Mouse (Mus musculus) kidney, embryonic 15.5 days (tissue): ENCODE data around the gene Trpv2. TPM values are rescaled to one million over a fixed set of nuclear protein-coding genes. Genes with fewer than 3 reads are reported as not detected.
"Not testable (repeated sequence)": the region's sequence is repeated elsewhere in the genome, so short reads cannot be mapped to it uniquely, and the experiment has no call there.

Source experiments
- ATAC-seq: fragments of 200-750 bp; cut with Nextera tagmentation; replicated peaks from 2 replicates; pipeline ENCODE4 v1.8.0; 2017; ENCODE audit warnings: moderate TSS enrichment; ENCODE audit not compliant: low FRiP score
- H3K27ac ChIP-seq: fragments of 300-500 bp; sonication (generic); 2 replicates; pipeline ENCODE4 v1.5.1; 2015; ENCODE audit warnings: mild to moderate bottlenecking, inconsistent platforms
- H3K27me3 ChIP-seq: fragments of 300-500 bp; sonication (generic); 2 replicates; pipeline ENCODE4 v1.6.1; 2015; ENCODE audit warnings: inconsistent platforms
- H3K36me3 ChIP-seq: fragments of 300-500 bp; sonication (generic); 2 replicates; pipeline ENCODE4 v1.6.1; 2015; ENCODE audit warnings: inconsistent platforms
- H3K4me1 ChIP-seq: fragments of 300-500 bp; sonication (generic); 2 replicates; pipeline ENCODE4 v1.6.1; 2015; ENCODE audit warnings: inconsistent platforms
- H3K4me2 ChIP-seq: fragments of 300-500 bp; sonication (generic); 2 replicates; pipeline ENCODE4 v1.6.1; 2015; ENCODE audit warnings: moderate library complexity, mild to moderate bottlenecking, inconsistent platforms
- H3K4me3 ChIP-seq: fragments of 300-500 bp; sonication (generic); replicated peaks from 2 replicates; pipeline ENCODE4 v1.5.1; 2015; ENCODE audit warnings: mild to moderate bottlenecking, inconsistent platforms
- H3K9ac ChIP-seq: fragments of 300-500 bp; sonication (generic); 2 replicates; pipeline ENCODE4 v1.6.1; 2015; ENCODE audit warnings: mild to moderate bottlenecking, inconsistent platforms
- H3K9me3 ChIP-seq: fragments of 300-500 bp; sonication (generic); replicated peaks from 2 replicates; pipeline ENCODE4 v1.6.1; 2016; ENCODE audit warnings: inconsistent platforms
- WGBS: fragments of 180-500 bp; shearing (Covaris S2); methylation state at CpG from one replicate; pipeline ENCODE4 v1.1.7; 2015; ENCODE audit warnings: mixed read lengths; 5-methylcytosine and 5-hydroxymethylcytosine counted together
- polyA plus RNA-seq: library from polyadenylated mRNA; unstranded; fragments of >200 nt; fragmentation: Nextera tagmentation; extraction: Ambion mirVana; gene quantifications from 2 replicates; pipeline ENCODE4 v1.2.1, GENCODE M21; 2015

Gene Trpv2
- polyA plus RNA-seq, 1 experiment from 2014 or later: 6.4 TPM

DNA sequence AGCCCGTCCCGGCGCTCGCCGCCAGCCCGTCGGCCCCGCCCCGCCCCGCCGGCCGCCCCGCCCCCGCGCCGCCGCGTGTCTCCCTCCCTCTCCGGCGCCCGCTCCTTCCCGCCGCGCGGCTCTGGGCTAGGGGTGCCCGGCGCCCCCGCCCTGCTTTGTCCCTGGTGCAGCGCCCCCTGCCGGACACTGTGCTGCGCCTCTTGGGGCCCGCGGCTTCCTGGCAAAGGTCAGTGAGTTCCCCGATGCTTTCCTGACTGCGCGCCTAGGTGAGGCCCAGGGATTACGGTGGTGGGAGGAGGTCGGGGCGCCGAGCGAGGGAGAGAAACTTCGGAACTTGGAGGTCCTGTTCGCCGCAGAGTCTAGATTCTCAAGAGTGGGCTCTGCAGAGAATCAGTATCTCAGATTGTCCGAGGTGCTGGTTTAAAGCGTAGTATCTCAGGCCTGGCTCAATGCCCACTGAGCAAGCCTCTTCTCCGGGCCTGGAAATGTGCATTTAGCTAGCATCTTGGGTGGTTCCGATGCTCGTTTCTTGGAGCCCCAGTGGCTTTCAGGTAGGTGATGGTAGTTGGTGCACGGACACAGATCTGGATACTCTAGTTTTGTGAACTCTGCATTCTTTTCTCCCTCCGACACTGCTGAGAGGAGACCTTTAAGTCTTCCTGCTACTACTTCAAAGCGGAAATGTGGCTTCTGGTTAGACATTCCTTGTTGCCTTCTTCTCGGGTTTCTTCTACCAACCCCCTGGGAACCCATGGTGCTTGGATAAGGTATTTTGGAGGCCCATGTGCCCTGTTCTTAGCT lies 74.5 kb downstream of the Trpv2 start, which contains the start of gene Mmgt2:
Gene Mmgt2 (plus strand): TSS at position 74 of the 801 bp plus-strand sequence.
- H3K4me3 ChIP-seq: peak within 1 kb of the TSS; percentile 83
- under 1% methylated on average over 45 of the region's 53 CpGs for WGBS
- ATAC-seq: peak; percentile 94
- peak within 1 kb of the TSS; percentile 94 for H3K4me2 ChIP-seq
- peaks cover 25% of the 10 kb centered on the region for H3K36me3 ChIP-seq
- peaks cover 63% of the 10 kb centered on the region for H3K4me1 ChIP-seq
- peak within 1 kb of the TSS; percentile 81 for H3K9ac ChIP-seq
- no peaks in the 10 kb centered on the region for H3K27me3 ChIP-seq
- H3K9me3 ChIP-seq: no peaks in the 10 kb centered on the region
- peak within 1 kb of the TSS; percentile 93 for H3K27ac ChIP-seq

DNA sequence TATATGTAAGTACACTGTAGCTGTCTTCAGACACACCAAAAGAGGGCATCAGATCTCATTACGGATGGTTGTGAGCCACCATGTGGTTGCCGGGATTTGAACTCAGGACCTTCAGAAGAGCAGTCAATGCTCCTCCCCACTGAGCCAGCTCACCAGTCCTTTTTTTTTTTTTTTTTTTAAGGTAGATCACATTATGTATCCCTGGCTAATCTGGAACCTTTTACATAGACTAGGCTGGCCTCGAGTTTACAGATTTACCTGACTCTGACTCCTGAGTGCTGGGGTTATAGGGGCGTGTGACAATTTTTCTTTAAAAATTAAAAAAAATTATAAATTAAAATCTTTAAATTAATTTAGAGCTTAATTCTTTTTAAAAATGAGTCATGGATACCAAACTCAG lies 75.5 kb downstream of the Trpv2 start:
- Histone ChIP-seq H3K27ac (0 out of 2 replicates have a peak overlapping the region, but pooled peaks have one; percentile 93), H3K4me2 (peak overlapping the region; percentile 94), H3K4me1 (peaks cover 55% of the 10 kb centered on the region), H3K36me3 (peaks cover 28% of the 10 kb centered on the region), H3K4me3 (peak overlapping the region; percentile 83; the same call in 1 of the 2 replicates)
- ATAC-seq, H3K9ac ChIP-seq, H3K9me3 ChIP-seq, H3K27me3 ChIP-seq: not testable (repeated sequence)
- 81% methylated on average over 4 of the region's 4 CpGs for WGBS

Other genes starting within 250 kb of the Trpv2 start
- 11.9 and 12.4 TPM in 2 replicates for gene Pigl, start 116.0 kb upstream of the Trpv2 start, polyA plus RNA-seq
- 168 and 172 TPM in 2 replicates for gene Ncor1, start 115.9 kb upstream of the Trpv2 start, polyA plus RNA-seq
- 19.4 and 20.0 TPM in 2 replicates for gene Cenpv, start 35.2 kb upstream of the Trpv2 start, polyA plus RNA-seq
- gene Ubb, start 23.3 kb upstream of the Trpv2 start, polyA plus RNA-seq: 3,192 and 3,248 TPM in 2 replicates
- gene Lrrc75a, start 74.0 kb downstream of the Trpv2 start, polyA plus RNA-seq: 14.3 and 15.7 TPM in 2 replicates
- 67.3 and 70.4 TPM in 2 replicates for gene Mmgt2, start 74.2 kb downstream of the Trpv2 start, polyA plus RNA-seq
- 8.6 and 8.9 TPM in 2 replicates for gene Zfp287, start 157.4 kb downstream of the Trpv2 start, polyA plus RNA-seq
- not detected in 2 replicates for gene Gm10428, start 178.6 kb downstream of the Trpv2 start, polyA plus RNA-seq
- 17.6 and 17.8 TPM in 2 replicates for gene Zfp286, start 215.0 kb downstream of the Trpv2 start, polyA plus RNA-seq
- 14.9 and 16.3 TPM in 2 replicates for gene Trim16, start 245.7 kb downstream of the Trpv2 start, polyA plus RNA-seq